Mouse (Mus musculus) heart, postnatal 14 days (tissue): Measurements from ENCODE around the gene Dpp6. TPM values are rescaled to one million over a fixed set of nuclear protein-coding genes. Genes with fewer than 3 reads are reported as not detected.

Experiments used
- DNase-seq, 2 experiments: peaks; one replicate each; pipeline ENCODE4 v3.0.0; 2021 to 2022
- intact Hi-C: fragments of 180-260 bp; cut with DNase I; formaldehyde crosslinking; loops from one replicate; pipeline ENCODE4 v1.15.1; 2025
- long read RNA-seq, 2 experiments: library from polyadenylated mRNA; stranded (forward); transcript quantifications; one replicate each; pipeline ENCODE4 v2.0.0; 2021
- total RNA-seq, 2 experiments: library from RNA; stranded (reverse); gene quantifications; 2 replicates each; pipeline ENCODE4 v1.2.3; 2021

The Dpp6 gene
- total RNA-seq: under 1 TPM in 1 of 2 experiments, not detected in 1; 0.14 TPM
- long read RNA-seq, experiment 1: 0 reads
- long read RNA-seq, experiment 2, partial matches to known transcripts: 0 of 1 reads
- long read RNA-seq, experiment 2, other reads (novel, unspliced or antisense): 1 of 1 reads

- intact Hi-C loops: no loop called here
- peak; percentile 3 to 16 for DNase-seq
These were observed at the start of gene Dpp6 for GRCm38 (mm10) chr5:26816975-26817941. TSS of gene Dpp6 (plus strand) at chr5:26817203.

GRCm38 (mm10) chr5:26783955-26784354 lies 33.0 kb upstream of the Dpp6 start:
- intact Hi-C loops: no loop called here
- no peak for DNase-seq

DNA sequence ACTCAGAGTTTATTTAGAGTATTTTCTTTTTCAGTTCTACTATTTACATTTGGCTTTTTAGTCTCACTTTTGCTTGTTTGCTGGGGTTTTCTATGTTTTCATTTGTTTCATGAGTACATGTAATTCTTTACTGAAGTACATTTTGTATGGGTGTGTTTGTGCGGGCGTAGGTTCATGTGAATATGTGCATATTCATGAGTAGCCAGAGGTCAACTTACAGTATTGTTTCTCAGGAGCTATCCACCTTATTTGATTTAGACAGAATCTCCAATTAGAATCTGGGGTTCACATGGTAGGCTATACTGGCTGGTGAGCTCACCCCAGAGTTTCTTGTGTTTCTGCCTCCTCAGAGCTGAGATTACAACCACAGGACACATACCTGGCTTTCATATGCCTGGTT lies 21.5 kb upstream of the Dpp6 start:
- intact Hi-C loops: no loop called here
- DNase-seq: no peak

DNA sequence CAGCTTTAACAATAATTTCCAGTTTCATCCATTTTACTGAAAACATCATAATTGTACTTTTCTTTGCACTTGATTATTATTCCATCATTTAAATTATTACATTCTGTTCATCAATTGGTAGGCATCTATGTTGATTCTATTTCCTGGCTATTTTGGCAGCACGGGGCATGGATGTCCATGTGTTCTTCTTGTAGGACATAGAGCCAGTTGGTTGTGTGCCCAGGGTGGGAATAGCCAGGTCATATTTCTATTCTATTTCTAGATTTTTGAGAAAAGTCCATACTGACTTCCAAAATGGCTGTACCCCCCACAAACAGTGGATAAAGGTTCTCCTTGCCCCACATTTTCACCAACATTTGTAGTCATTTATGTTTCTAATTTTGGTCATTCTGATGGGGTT lies 19.0 kb downstream of the Dpp6 start:
- DNase-seq: no peak
- intact Hi-C loops: no loop called here

- no peak for DNase-seq
- intact Hi-C loops: no loop called here
These were observed 24.1 kb downstream of the Dpp6 start for GRCm38 (mm10) chr5:26841151-26841550.

- no peak for DNase-seq
- intact Hi-C loops: no loop called here
These were observed 37.7 kb downstream of the Dpp6 start for GRCm38 (mm10) chr5:26854746-26855145.

DNA sequence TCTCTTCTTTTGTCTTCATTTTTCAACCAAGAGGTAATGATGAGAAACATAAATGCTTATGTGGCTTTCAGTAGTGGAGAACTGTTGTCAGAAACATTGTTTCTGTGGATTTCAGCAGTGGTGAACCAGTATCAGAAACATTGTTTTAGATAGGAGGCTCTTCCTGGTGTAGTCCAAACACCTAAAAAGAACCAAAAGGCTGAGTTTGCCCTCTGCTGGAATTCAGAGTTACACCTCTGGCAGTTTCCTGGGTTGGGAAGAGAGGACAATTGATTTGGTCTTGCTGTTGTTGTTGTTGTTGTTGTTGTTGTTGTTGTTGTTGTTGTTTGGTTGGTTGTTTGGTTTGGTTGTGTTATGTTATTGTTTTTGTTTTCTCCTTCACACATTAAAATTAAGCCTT lies 58.4 kb downstream of the Dpp6 start:
- intact Hi-C loops: no loop called here
- no peak for DNase-seq

DNA sequence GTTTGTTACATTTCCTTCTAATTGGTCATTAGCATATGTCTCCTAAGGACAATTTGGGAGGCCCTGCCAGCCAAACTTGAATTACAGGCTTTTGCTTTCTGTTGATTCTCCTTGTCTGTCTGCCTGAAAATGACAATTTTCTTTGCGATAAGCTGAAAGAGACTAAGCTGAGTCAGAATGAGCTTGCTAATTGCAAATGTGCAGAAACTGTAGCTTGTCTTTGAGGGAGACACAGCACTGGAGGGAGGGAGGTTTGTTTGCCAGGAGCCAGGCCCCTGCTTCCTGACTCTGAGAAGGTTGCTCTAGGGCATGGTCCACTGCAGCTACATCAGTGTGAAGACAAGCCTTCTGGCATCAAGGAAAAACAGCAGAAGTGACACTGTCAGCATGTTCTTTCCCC lies 70.5 kb downstream of the Dpp6 start:
- no peak for DNase-seq
- intact Hi-C loops: no loop called here

DNA sequence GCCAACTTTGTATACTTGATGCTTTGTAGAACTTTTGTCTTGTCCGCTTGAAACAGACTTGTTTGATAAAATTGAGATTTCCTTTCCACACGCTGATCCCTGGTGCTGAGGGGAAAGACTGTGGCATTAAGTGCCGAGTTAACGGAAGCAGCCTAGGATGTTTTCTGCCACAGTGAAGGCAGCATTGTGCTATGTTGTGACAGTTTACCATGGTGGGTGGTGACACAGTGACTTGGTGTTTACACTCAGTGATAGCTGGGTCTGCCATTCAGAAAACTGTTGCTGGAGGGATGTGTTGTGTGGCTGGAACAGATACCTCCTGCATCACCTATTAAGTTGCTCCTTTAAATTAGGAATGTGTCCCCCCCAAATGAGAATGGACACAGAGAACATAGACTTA lies 71.1 kb downstream of the Dpp6 start:
- no peak for DNase-seq
- intact Hi-C loops: no loop called here

DNA sequence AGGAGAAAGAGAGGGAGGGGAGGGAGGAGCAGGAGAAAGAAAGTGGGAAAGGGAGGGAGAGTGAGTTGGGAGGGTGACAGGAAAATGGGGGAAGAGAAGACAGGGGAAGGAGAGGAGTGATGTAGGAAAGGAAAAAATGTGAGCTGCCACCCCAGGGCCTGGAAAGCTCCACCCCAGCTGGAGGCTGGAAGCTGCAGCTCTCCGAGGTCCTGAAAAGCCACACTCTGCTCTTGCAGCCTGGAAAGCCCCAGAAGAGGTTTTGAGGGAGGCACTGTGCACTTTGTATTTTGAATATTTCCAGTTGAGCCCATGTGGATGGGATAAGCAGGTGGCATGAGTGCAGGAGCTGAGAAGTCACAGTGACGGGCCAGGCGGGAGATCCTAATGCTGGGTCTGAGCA lies 77.3 kb downstream of the Dpp6 start:
- intact Hi-C loops: no loop called here
- peak in 1 of 2 experiments; percentile 8 for DNase-seq

DNA sequence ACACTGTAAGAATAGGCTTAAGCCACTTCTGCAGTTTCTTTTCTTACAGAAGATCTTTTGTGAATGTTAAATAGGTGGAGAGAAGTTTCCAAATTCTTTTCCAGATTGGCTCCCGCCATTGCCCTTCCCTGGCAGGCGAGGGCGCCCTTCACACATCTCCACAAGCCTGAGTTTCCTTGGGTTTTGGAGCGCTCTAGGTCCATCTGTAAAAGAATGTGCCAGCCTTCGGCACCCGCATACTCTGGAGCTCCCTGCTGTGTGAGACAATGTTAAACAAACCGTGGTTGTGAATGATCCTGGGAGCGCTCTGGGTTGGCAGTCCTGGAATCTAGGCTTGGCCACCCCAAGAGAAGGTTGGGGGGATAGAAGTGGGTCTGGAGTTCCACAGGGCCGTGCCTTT lies 86.8 kb downstream of the Dpp6 start:
- intact Hi-C loops: no loop called here
- DNase-seq: no peak

- intact Hi-C loops: no loop called here
- peak; percentile 3 to 7 for DNase-seq
These were observed 87.5 kb downstream of the Dpp6 start for GRCm38 (mm10) chr5:26904324-26905041.

DNA sequence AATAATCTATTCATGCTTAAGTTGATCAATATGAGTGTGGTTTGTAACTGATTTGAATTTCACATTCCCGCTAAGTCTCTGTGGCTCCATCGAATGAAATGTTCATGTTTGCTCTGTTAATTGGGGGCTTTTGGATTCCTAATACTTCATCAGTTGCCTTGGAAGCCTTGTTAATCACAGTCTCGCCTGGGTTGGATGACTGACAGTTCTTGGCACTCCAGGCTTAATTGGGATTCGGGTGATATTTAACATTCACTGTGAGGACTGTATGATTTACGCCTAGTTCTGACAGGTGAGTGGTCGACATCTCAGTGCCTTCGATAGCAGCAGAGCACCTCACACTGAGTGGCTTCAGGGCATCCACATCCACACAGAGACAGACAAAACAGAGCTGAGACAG lies 90.1 kb downstream of the Dpp6 start:
- DNase-seq: no peak
- intact Hi-C loops: no loop called here

DNA sequence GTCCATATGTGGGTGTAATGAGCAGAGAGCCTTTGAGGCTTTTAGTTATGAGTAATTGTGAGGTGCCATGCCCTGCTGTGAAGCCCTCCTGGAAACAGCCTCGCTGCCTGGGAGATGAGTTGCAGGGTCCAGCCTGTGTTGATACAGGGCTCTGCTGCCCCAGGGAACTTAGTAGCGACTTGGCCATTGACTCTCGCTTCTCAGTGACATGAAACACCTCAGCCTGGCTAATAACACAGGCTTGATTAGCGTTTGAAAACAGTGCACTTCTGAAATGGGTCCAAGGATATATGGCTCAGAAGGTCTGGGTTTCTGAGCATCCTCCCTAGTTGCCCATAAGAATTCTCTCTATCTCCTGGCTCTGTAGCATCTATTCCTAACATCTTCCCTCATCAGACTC lies 91.6 kb downstream of the Dpp6 start:
- intact Hi-C loops: no loop called here
- no peak for DNase-seq

GRCm38 (mm10) chr5:26910353-26910752 lies 93.3 kb downstream of the Dpp6 start:
- DNase-seq: no peak
- intact Hi-C loops: no loop called here

DNA sequence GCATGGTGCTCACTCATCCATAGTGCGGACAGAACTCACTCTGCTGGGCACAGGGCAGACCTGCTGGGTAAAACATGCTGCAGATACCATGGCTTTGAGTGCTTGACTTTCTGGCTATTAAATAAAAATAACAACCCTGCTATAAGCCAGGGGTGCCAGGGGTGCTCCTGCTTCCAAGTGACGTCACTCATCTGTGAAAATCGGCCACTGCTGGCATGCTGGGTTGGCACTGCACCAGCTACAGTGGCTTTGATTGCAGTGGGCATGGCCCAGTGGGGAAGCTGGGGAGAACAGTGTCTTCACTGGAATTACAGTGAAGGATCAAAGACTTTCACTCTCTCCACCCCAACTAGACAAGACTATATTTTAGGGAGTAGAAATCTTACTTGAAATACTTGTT lies 95.0 kb downstream of the Dpp6 start:
- DNase-seq: no peak
- intact Hi-C loops: no loop called here

DNA sequence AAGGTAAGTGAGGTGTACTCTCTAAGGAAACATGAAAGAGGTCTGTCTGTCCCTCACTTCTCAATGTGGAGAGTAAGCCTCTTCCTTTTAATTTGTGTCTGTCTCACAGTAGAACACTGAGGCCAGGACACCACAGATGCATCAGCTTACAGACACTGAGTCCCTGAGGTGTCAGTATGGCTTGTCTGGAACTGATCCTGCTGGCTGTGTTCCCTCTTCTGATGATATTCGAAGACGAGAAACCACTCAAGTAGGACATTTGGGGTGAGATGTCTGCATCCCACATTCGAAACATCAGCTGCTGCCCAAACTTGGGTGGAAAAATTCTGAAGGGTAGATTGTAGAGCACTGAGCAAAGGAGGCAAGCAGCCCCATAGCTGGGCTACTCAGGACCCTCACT lies 101.8 kb downstream of the Dpp6 start:
- no peak for DNase-seq
- intact Hi-C loops: no loop called here

DNA sequence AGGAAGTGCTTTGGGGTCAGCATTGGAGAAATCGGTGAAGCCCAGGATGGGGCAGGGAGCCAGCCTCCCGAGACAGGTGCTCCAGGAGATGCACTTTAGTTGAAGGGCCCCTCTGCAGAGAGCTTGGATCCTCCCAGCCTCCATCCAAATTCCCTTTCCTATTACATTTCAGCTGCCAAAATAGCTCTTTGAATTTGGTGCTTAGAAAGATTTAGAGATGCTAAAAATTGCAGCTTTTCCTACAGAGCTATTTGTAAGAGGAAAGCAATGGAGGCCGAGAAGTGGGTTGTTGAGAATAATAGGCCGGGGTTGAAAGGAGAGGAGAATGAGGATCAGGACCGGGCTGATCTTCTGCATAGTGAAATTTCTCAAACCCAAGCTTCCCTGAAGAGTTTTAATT lies 107.5 kb downstream of the Dpp6 start:
- no peak for DNase-seq
- intact Hi-C loops: no loop called here

DNA sequence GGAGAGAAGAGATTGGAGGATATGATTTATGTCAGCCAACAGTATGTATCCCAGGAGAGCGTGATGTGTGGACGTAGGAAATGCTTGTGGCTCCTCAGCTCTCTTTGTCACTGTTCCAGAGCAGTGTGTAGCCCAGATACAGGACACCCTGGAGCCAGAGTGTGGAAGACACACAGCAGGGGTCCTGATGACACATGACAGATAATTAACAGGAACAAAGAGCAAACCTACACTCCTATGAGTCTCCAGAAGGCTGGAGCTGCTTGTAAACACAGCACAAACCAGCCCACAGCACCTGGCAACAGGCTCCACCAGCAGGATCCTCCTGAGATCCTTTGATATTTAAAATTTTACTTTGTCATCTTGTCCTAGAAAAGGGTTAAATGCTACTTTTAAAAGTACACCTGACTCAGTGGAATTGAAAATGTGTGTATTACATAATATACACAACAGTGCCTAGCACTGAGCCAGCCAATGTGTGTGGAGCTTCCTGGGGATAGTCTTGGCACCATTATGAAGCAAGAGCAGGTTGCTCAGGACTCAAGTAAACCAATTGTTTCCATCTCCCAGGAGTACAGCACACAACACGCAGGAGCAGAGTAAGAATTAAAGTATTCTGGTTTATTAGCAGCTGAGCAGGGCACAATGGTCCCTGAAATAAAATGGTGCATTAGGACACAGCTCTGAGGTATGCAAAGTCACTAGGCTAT lies 115.6 kb downstream of the Dpp6 start:
- intact Hi-C loops: no loop called here
- no peak for DNase-seq

DNA sequence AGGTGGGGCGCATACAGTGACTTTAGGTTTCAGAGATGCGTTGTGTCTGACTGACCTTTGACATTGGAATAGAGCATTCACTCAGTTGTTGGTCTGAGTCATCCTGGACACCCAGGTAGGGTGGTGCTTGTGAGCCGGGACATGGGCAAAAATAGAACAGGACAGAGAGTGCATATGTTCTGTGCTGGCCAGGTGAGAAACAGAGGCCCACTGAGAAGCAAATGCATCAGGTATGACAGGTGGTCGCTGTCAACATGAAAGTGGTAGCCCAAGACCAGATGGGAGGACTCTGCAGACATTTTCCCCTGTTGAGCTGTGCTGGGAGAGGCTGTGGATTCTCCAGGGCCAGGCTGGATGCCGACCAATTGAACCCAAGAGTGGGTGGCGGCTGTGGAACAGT lies 117.9 kb downstream of the Dpp6 start:
- intact Hi-C loops: no loop called here
- DNase-seq: no peak

DNA sequence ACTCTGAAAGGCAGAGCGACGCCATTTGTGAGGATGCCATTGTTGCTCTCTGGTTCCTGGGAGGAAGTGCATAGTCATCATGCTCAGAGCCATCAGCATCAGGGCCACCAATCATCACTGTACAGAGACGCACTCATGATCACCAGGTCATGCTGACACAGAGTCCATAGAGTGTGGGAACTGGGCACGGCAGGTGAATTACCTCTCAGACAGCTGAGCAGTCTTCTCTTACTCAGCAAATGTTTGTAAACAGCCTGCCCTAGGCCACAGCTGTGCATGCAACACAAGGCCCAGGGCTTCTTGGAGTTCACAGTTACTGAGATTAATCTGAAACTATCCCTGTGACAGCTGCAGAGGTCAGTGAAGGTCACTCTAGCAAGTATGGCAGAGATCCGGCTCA lies 124.5 kb downstream of the Dpp6 start:
- no peak for DNase-seq
- intact Hi-C loops: no loop called here
